Mouse (Mus musculus) ovary, postnatal 10 days (tissue): ENCODE measurements around the gene Eri3.

ENCODE experiments used
- DNase-seq: peaks from one replicate; pipeline ENCODE4 v3.0.0; 2022; ENCODE audit warnings: low spot score

The Eri3 gene

DNA sequence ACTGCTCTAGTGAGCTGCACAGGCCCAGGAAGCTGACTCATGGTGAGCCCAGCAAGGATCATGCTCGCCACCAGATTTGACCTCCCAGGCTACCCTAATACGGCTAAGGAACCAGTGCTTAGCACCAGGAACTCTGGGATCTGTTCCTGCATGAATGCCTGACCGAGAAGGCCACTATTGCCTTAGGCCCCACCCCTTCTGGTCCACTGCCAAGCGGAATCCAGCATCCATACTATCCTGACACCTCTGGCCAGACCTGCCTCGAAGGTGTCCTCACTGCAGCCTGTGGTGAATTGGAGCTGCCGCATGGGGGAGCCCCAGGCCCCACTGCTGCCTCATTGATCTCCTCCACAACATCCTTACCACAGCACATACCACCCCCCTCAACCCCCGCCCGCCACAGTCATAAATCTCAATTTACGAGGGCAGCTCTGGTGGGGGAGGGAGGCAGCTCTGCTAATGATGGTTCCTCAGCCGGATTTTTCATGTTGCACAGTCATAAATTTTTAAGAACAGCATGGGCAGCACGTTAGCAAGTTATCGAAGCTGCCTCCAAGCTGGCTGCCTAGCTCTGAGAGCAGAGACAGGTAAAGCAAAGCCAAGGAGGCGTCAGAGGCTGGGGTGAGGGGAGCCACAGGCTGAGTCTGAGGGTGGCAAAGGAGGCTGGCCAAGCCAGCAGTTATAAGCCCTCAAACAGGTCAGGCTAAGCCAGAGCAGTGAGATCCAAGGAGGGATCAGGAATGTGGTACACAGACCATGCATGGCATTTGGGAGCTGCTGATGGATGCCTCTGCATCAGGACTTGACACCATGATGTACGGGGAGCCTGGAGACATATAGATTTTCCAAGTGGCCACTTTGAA is 108.6 kb downstream of the Eri3 start:
- DNase-seq, result no peak

DNA sequence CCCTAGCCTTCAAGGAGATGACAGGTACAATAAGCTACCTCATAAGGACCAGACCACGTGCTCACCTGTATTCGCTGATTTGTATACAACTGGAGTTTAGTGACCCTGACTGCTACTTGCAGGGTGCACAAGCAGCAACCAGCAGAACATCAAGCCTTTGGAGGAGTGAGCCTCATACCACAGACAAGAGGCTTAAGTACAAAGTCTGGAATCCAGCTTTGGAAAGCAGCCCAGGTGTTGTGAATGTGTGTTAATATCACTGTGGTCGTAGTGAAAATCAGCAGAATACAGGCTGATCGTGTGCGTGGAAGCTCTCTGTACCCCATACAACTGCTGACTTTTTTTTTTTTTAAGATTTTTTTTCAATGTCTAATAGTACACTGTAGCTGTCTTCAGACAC is 109.8 kb downstream of the Eri3 start:
- no peak for DNase-seq

DNA sequence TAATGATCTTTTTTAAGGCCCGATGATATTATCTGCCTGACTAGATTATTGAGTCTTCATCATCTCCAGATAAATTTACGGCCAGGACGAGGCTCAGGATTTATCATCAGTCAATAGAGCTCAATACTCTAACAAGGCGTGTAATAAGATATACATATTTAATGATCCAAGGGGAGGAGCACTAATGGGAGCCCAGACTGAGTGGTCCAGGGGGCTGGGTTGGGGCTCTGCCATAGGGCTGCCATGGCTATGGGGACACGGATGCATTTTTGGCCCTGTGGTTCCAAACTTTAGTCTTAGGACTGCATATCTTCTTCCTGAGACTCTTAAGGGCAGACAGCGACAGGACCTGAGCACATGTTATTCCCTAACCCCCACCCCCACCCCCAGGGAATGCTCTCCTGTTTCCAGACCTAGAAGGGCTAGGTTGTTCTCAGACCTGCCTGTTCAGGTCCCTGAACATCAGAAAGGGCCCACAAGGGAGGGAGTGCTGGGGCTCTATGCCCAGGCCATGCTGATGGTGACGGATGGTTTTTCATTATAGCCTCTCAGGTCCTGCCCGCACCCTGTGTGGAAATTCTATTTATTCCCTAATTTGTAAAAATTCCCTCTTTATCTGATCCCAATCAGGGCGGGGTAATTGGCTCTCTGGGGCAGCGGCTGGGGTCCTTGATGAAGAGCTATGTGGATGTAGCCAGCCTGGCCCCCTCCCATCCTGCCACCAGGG is 114.4 kb downstream of the Eri3 start:
- DNase-seq, result no peak

DNA sequence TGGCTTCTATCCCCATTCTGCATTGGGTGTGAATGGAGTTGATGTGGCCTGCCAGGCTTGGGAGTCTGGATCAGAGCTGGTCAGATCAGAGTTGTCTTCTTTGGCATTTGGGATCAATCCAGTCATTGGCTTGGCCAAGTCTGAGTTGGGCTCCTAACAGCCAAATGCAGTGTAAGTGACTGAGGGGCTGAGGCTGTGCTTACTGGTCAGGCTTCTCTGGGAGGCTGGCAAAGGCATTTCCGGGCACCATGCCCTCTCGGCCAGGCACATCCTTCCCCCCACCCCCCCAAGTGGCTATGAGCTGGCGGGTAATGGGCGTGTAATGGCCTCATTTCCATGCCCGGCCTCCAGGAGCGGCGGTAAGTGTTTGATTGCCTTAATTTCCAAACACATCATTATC is 115.4 kb downstream of the Eri3 start:
- no peak for DNase-seq

DNA sequence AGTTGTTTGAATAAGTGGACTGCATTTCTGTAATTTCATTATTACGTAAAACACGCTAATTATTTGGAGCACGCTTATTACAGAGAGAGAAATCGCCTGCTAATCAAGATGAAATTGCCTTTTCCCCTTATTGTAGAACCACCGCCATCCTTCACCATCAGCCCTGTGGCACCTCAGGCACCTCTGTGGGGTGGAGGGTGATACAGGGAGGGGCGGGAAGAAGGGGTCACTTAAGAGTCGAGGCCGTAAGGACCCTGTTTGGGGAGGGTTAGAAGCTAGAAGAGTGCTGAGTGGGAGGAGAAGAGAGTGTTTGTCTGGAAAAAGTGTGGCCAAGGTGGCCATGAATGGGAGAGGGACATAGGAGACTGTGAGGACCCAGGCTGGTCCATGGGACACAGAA is 115.9 kb downstream of the Eri3 start:
- DNase-seq, result no peak

DNA sequence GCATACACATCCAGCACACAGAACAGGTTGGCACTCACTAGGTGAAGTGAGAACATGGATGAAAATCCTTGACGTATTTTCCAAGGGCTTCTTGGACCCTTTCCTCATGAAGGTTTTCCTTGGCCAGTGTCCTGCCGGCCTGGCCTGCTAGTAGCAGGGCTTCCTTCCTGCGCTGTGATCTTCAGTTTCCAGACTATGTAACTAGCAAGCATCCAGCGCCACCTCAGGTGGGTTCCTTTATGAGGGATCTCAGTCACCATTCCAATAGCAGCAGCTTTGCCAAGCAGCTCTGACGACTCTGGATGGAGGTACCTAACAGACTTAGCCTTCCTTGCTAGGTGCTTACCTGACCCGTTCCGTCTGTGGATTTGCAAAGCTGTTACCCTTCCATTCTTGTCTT is 119.7 kb downstream of the Eri3 start:
- no peak for DNase-seq

DNA sequence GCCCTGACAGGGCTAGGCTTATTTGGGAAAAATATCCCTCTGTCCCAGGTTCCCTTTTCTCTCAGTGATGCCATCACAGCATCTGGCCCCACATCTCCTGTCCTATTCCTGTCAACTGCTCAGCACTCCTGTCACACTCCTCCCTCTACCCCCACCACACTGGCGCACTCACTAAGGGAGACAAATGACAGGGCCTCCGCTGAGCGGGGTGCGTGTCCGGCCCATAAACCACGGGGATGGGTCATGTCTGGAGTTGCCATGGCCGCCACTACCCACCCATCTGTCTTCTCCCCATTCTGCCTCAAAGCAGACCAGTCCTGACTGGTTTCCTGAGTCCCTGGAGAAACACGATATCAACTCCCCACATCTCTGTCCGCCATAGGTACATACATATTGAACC is 121.9 kb downstream of the Eri3 start:
- no peak for DNase-seq

DNA sequence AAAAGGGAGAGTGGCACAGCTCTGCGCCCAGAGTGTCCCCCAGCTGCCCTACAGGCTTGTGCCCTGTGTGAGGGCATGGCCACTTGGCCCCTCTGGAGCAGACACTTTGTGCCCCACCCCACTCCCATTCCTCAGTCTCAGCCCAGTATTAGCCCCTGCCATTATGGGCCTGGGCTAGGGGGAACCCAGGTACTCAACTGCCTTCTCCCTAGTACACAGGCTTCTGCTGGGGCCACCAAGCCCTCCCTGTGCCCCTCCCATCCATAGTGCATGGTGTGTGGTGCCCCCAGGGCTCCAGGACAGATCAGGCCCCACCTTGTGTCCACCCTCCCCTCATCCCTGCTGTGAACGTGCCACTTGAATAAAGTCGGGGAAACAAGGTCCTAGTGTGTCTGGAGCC is 123.7 kb downstream of the Eri3 start:
- DNase-seq, result no peak

DNA sequence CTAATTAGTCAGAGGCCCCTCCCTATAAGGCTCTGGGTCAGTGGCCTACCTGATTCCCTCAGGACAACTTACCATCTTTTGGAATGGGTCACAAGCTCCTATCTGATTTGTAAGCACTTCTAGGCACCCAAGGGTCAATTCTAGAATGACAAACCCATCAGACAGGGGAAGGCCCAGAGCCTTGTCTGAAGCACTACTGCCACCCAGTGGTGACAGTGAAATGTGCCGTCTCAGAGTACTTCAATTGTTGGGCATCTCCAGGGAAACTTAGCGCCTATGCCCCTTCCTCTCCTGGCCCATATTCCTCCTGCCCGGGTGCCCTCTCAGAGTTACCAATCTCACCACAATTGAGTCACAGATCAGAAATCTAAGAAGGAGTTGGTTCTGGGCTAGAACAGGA is 126.7 kb downstream of the Eri3 start:
- peak; percentile 60 for DNase-seq

DNA sequence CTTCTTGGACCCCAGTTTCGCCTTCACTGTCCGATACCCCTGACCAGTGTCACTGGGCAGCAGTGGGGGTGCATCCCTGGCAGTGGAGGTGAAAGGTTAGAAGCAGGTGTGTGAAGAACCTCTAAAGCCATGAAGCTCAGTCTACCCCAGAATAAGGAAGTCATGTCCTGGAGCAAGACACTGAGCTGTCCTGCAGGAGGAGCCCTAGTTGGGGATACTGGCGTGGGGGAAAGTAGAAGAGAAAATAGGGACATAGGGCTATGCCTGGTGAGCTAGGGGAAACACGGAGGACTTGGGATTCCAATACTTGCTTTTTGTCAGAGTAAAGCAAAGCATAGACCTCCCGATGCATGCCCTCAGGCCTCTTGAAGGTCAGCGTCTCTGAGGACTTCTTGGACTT is 130.8 kb downstream of the Eri3 start:
- DNase-seq, result no peak

DNA sequence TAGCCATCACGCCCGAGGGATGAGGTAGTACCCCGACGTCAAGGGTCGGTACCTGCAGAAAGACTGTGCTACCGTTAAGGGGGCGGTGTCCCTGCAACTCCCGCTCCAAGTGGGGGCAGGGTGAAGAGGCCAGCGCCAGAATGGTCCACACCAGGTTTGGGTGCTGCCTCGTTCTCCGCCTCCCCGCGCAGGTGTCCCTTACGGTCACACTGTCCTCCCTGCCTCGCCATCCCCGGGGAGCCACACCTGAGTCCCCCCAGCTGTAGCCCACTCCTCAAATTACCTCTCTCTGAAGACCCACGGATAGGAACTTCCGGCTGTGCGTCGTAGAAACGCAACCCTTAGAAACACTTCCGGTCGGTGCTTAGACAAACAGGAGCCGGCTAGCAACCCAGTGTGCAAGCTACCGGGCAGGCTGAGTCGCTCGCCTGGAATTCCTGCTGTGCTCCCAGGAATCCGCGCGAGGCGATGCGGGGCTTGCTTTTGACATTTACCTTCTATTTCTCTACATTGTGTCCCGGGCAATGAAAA is 131.8 kb downstream of the Eri3 start, which contains the start of gene Dmap1:
Gene Dmap1 (minus strand): TSS at position 343 of the 531 bp plus-strand sequence.
- DNase-seq, result peak; percentile 71

DNA sequence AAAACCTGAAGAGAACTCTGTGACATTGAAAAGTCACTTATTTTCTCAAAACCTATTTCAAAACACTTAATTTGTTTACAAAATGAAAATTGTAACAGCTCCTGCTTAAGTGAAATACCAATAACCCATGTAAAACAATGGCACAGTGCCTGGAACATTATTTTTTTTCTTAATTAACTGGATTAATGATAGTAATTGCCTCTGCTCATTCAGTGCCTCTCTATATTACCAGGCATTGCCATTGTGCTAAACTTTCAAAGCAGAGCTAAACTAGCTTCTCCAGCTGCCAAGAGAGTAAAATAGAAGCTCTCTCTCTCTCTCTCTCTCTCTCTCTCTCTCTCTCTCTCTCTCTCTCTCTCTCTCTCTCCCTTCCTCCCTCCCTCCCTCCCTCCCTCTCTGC is 132.3 kb downstream of the Eri3 start:
- no peak for DNase-seq

DNA sequence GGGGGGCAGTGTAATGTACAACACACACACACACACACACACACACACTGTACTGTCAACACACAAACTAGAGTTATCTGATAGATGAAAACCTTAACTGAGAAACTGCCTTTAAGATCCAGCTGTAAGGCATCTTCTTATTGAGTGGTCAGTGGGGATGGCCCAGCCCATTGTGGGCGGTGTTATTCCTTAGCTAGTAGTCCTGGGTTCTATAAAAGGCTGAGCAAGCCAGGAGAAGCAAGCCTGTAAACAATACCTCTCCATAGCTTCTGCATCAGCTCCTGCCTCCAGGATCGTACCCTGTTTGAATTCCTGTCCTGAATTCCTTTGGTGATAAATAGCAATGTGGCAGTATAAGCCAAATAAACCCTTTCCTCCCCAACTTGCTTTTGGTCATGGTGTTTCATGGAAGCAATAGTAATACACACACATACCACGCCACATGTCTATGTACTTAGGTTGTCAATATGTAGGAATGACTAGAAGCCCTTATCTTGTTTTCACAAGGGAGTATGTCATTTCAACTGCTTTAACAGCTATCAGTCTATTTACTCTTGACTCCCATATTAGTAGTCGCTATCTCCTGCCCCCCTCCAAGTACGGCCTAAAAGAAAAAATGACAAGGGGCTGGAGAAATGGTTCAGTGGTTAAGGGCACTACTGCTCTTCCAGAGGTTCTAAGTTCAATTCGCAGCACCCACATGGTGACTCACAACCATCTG is 133.0 kb downstream of the Eri3 start:
- DNase-seq, result no peak

DNA sequence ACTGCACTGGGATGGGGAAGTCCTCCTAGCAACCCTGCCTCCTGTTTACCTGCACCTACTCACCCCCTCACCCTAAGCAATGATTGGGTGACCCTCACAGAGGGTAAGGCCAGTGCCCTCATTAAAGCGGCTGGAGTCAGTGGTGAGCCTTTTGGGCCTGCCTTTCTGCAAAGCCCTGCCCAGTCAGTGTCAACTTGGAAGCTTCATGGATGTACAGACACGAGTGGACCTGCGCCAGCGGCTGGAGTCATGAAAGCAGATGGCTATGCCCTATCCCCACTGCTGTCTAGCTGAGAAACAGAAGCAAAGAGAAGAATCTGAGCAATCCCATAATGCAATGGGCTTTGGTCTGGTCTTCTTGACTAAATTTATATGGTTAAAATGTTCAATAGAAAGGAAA is 136.2 kb downstream of the Eri3 start:
- DNase-seq, result no peak

DNA sequence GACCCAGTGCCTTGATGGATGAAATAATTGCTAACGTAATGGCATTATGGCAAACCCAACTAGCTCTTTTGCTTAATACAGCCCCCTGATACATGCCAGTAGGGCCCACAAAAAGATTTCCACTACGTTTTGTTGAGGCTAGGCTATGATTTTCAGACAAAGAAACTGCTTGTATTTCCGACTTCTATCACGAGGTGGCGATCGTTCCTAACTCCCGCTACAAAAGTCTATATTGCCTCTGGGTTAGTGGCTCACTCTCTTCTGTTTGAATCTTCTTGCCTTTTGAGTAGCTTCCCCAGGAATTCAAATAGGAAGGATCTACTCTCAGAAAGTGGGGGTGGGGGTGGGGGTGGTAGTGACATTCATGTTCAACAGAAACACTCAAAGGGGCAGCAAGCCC is 155.2 kb downstream of the Eri3 start:
- no peak for DNase-seq

DNA sequence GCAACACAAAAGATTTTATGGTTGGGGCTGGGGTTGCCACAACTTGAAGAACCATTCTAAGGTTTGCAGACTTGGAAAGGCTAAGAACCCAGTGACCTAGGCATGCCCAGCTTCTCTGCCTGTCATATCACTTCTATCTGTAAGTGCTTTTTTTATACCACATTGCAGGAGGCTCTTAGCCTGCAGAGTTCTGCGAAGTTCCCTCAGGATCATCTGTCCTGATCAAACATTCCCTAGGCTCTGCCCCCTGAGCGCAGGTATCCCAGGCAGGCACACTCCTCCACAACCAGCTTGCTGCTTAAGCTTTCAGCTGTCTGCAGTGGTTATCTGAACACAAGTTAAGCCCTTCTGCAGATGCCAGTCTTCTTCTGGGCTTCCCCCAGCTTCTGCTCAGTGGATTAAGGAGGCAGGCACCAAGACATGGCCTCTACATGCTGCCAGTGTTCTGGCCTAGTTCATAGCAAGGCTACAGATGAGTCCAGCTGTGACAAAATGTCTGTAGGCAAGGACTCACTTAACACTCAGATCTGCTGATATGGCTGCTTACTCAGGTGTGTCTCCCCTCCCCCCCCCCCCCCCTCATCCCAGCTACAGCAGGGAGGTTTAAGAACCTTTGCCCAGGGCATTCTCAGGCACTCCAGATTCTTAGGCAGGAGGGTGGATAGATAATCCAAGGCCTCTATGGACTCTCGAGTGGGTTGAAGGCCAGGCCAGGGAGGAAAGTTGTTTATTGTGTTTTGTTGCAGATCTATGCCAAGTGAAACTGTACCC is 158.8 kb downstream of the Eri3 start:
- no peak for DNase-seq

DNA sequence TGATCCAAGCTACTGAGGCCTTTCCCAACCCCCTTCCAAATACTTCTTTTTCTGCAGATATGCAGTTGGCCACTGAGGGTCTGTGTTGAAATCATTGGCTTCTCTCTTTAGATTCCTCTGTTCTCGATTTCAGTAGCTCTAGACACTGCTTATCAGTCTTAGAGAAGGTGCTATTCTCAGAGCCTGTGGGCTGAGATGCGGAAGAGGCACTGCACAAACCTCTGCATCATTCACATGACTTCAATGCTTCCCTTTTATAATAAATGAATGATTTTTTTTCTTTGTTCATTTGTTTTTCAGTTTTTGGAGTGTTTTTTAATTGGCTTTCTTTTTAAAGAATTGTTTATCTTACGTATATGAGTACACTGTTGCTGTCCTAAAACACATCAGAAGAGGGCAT is 162.1 kb downstream of the Eri3 start:
- DNase-seq, result no peak

DNA sequence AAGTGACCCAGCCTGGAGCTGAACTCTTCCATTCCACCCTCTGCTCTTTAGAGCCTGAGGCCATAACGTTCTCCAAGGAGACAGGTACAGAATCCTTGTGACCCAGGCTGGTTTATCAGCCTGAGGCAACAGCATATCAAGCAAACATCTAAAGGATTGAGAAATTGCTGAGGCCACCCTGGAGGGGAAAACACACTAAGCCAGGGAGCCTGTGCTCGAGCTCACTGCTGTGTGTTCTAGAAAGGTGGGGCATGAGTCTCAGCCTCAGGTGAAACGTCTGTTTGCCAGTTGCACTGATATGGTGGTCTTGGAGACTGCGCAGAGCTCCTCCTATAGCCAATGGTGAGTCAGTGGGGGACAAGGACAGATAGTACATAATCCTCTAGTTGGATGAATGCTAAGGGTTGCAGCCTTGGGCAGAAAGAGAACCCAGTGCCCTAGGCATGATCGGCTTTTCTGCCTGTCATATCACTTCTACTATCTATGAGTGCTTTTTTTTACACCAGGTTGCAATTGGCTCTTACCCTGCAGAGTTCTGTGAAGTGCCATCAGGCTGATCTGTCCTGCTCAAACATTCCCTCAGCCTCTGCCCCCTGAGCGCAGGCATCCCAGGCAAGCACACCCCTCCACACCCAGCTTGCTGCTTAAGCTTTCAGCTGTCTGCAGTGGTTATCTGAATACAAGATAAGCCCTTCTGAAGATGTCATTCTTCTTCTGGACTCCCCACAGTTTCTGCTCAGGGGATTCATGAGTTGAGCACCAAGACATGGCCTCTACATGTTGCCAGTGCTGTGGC is 163.3 kb downstream of the Eri3 start:
- no peak for DNase-seq
